Mouse (Mus musculus) lung, postnatal 36 days (tissue): ENCODE results near the gene Il1a.

Source experiments
- DNase-seq: peaks from one replicate; pipeline ENCODE4 v3.0.0; 2022; ENCODE audit warnings: mixed read lengths

Gene Il1a

GRCm38 (mm10) chr2:129309836-129310235, at the start of gene Il1a:
Gene Il1a (minus strand): TSS chr2:129309972.
- DNase-seq: no peak

DNA sequence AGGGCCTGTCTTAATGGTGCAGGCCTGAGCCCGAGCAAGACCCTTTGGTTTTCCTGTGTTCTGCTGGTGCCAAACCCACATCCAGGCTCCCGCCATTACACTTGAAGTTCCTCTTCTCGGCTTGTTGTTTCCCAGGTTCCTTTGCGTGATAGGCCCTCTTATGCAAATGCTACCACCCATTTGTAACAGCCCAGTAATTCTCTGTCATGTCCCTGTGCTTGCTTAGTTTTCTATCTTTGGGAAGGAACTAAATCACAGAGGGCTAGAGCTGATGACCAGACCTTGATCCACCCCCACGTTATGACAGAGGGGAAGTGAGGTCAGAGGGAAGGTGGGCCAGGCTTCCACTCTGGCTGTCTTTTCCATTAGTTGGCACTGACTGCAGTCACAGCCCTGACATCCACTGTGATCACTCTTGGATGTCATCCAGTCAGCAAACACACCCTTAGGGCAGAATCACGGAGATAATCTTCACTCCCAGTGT, 28.4 kb upstream of the Il1a start:
- DNase-seq: peak; percentile 68

GRCm38 (mm10) chr2:129333471-129333870, 23.7 kb upstream of the Il1a start:
- no peak for DNase-seq

GRCm38 (mm10) chr2:129330540-129330939, 20.8 kb upstream of the Il1a start:
- DNase-seq: peak; percentile 72

- DNase-seq: peak; percentile 20
Observed at GRCm38 (mm10) chr2:129330024-129330423, 20.3 kb upstream of the Il1a start.

DNA sequence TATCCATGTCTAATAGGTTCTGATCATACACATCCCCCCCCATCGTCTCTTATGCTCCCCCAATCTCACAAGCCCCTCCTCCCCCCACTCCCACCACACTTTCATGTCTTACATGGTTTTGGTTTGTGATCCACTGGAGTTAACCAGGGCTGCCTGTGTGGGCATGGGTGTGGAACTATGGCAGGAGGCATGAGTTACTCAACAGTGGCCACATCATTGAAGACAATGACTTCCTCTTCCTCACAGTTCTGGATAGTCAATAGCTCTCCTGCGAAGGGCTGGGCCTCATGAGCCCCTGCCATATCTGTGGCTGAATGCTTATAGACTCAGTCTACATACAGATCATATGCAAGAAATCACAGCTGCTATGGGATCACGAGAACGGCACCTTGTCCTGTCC, 18.5 kb upstream of the Il1a start:
- peak; percentile 52 for DNase-seq

- DNase-seq: peak; percentile 11
Observed at GRCm38 (mm10) chr2:129324216-129324615, 14.4 kb upstream of the Il1a start.

GRCm38 (mm10) chr2:129322117-129322635, 12.4 kb upstream of the Il1a start:
- no peak for DNase-seq

- DNase-seq: peak; percentile 30
Observed at GRCm38 (mm10) chr2:129320033-129320605, 10.3 kb upstream of the Il1a start.

DNA sequence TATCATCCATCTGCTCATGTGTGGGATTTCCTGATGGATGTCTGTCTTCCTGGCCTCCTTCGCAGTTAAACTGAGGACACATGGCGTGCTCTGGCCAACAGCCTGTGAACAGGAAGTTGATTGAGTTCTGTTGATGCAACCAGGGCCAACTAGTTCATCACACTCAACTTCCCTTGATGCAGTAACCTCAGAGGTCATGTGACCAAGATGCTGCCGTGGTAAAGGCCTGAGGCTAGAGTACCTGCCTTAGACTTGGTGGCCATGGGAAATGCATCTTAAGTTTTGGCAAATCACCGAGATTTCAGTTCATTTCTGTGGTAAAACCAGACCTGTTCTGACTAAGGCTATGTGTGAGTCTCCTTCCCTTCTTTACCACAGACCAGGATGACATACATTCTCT, 6.1 kb upstream of the Il1a start:
- peak; percentile 73 for DNase-seq

DNA sequence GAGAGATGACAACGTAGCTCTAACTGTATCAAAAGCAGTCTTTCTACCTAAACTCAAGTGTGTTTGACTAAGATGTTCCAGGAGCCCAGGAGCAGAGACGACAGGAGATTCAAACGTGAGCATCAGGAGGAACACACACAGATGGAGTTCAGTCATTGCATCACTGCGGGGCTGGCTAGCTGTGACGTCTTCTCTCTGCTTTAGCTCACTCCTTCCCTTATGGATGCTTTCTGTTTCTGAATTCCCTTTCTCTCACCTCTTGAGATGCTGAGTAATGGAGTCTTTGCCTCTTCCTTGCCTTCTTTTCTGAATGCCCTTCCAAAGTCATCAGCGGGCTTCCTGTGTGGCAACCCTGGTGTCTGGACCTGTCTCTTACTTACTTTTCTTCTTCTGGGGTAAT, 5.1 kb upstream of the Il1a start:
- peak; percentile 11 for DNase-seq

GRCm38 (mm10) chr2:129313934-129314333, 4.2 kb upstream of the Il1a start:
- peak; percentile 27 for DNase-seq

- DNase-seq: peak; percentile 50
Observed at GRCm38 (mm10) chr2:129306020-129306419, 3.8 kb downstream of the Il1a start.

DNA sequence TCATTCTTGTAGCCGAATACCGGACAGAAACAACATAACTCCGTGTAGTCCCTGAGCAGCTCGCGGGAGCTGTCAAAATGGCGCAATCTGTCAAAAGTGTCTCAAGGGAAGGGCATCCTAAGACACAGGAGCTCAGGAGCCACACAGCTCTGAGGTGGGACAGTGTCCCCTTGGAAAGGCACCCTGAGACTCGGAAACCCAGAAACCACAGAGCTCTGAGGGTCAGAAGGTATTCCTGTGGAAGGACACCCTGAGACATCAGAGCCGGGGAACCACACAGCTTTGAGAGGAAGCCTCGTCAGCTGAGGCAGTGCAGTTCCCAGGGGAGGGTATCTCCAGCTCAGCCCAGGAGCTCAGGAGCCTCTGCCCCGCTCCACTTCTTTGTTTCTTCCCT, 12.2 kb downstream of the Il1a start:
- no peak for DNase-seq

- DNase-seq: peak; percentile 98
Observed at GRCm38 (mm10) chr2:129296671-129297588, 12.8 kb downstream of the Il1a start, which contains the start of gene Ckap2l. Gene Ckap2l (minus strand): TSS chr2:129297212.

- no peak for DNase-seq
Observed at GRCm38 (mm10) chr2:129296086-129296485, 13.7 kb downstream of the Il1a start.

GRCm38 (mm10) chr2:129295075-129295474, 14.7 kb downstream of the Il1a start:
- no peak for DNase-seq

DNA sequence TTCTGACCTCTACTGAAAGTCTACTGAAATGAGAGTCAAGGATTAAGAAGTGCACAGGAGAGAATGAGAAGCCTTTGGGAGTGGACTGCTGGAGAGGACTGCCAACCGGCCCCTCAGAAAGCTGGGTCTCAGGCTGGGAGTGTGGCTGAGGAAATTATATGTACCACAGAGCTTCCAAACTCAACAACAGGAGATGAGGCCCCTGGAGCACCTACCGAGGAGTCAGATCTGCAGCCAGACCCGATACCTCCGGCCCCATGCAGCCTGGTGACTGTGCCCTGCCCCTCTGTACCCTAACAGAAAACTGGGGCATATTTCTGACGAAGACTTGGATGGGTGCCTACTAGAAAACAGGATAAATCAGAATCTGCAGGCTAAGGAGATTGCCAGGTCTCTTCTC, 35.9 kb downstream of the Il1a start:
- DNase-seq: no peak

DNA sequence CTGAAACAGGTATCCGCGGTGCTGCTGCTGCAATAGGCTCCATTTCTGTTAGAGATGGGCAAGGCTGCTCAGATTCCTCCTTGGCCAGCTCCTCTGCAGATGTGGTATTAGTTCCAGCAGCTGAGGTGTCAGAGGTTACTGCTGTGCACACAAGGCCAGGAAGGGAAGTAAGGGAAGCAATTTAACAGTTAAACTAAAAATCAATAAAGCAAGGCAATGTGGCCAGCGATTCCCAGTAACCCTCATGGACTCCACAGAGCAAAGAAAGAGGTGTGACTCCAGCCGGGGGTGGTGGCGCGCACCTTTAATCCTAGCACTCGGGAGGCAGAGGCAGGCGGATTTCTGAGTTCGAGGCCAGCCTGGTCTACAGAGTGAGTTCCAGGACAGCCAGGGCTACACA, 39.2 kb downstream of the Il1a start:
- no peak for DNase-seq

GRCm38 (mm10) chr2:129269986-129270385, 39.8 kb downstream of the Il1a start:
- DNase-seq: no peak

DNA sequence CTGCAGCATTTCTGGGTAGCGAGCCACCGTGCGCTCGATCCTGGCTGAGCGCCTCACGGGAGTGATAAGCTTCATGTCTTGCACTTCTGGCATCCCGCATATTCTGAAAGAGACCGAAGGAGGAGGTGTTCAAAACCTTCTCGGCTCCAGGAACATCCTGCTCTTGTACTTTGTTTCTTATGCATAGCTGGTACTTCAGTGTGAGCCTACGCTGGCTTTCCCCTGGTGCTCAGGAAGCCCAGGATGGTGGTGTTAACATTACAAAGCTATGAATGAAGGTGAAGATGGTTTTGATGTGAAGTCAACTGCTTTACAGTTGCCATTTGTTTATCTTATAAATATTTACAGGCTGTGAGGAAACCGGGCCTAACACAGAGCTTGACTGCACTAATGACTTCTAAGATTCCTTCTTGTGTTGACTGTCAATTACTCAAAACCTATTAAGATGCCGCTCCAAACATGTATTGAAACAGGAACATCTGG, 40.6 kb downstream of the Il1a start:
- DNase-seq: no peak

DNA sequence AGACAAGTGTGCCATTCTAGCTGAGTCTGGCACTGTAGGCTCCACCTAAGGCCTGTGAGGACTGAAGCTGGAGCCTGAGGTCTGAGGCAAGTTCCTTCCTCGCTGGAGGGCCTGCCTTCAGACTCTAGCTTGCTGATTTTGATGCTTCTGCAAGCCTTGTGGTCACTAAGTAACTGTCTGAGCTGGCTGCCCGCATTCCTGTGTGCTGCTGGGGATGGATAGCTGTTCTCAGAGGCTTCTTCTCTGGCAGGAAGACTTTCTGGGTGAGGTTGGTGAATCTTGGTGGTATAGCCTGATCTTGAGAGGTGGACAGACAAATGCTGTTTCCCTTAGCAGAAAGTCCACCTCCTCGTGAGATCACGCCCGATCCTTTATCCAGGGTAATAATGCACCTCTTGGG, 42.0 kb downstream of the Il1a start:
- DNase-seq: no peak

- no peak for DNase-seq
Observed at GRCm38 (mm10) chr2:129265316-129265715, 44.5 kb downstream of the Il1a start.

DNA sequence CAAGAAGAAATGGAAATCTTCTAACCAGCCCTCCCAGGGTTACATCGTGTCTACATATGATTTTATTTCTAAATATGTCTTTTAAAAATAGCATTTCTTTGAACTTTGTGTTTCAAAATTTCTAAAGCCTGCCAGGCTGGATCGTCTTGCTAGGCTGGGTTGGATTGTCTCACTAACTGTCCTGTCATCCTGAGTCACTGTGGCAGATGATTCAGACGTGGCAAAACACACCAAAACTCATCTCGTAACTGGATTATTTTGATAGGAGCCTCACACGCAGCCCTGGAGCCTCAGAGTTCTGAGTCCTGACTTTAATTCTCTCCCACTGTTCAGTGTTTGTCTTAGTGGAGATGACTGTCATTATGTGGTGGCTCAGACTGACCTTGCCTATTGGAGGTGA, 46.7 kb downstream of the Il1a start:
- no peak for DNase-seq
